Mouse (Mus musculus): ENCODE results near the gene Cdk15. TPM values are rescaled to one million over a fixed set of nuclear protein-coding genes. Genes with fewer than 3 reads are reported as not detected.
A peak's percentile ranks its signal among the peaks of the same experiment; 100 is the strongest.

The Cdk15 gene
- polyA plus RNA-seq, 1 experiment from 2014 or later, result 0.13 TPM

GRCm38 (mm10) chr1:59313154-59313940, 56.6 kb downstream of the Cdk15 start:
- DNase-seq (ENCODE audit: low spot score), result no peak
- WGBS, result 75% methylated on average over 8 of the region's 8 CpGs
- no peak overlapping the region for H3K9ac ChIP-seq (ENCODE audit: low read length)
- H3K9me3 ChIP-seq (ENCODE audit: control insufficient read depth, low read length), result no peaks in the 10 kb centered on the region
- H3K27ac ChIP-seq (replicated peaks; ENCODE audit: low read depth, low read length), result no peak overlapping the region
- peaks cover 22% of the 10 kb centered on the region for H3K4me1 ChIP-seq (ENCODE audit: control insufficient read depth, insufficient read depth, low read length)
- ATAC-seq (ENCODE audit: insufficient number of reproducible peaks, low FRiP score, low TSS enrichment, low read depth), result no peak
- no peak overlapping the region for H3K4me2 ChIP-seq (ENCODE audit: low read depth, severe bottlenecking)
- H3K4me3 ChIP-seq (ENCODE audit: low read depth, low read length), result no peak overlapping the region
- no peaks in the 10 kb centered on the region for H3K36me3 ChIP-seq (ENCODE audit: control insufficient read depth, insufficient read depth, low read length)
- no peaks in the 10 kb centered on the region for H3K27me3 ChIP-seq (ENCODE audit: control insufficient read depth, insufficient read depth, low read length)

GRCm38 (mm10) chr1:59315057-59315807, 58.5 kb downstream of the Cdk15 start:
- Histone ChIP-seq H3K4me1 (ENCODE audit: control insufficient read depth, insufficient read depth, low read length) (peaks cover 21% of the 10 kb centered on the region), H3K27me3 (ENCODE audit: control insufficient read depth, insufficient read depth, low read length) (no peaks in the 10 kb centered on the region)
- DNase-seq (ENCODE audit: low spot score), result no peak

GRCm38 (mm10) chr1:59316031-59316385, 59.3 kb downstream of the Cdk15 start:
- WGBS, result 9% methylated on average over 9 of the region's 9 CpGs
- Histone ChIP-seq H3K4me1 (ENCODE audit: control insufficient read depth, insufficient read depth, low read length) (peaks cover 24% of the 10 kb centered on the region), H3K27me3 (ENCODE audit: control insufficient read depth, insufficient read depth, low read length) (no peaks in the 10 kb centered on the region), H3K4me2 (ENCODE audit: low read depth, severe bottlenecking) (no peak overlapping the region), H3K27ac (replicated peaks; ENCODE audit: low read depth, low read length) (no peak overlapping the region), H3K36me3 (ENCODE audit: control insufficient read depth, insufficient read depth, low read length) (no peaks in the 10 kb centered on the region), H3K4me3 (ENCODE audit: low read depth, low read length) (no peak overlapping the region), H3K9me3 (ENCODE audit: control insufficient read depth, low read length) (no peaks in the 10 kb centered on the region), H3K9ac (ENCODE audit: low read length) (0 out of 2 replicates have a peak overlapping the region, but pooled peaks have one; percentile 14)
- ATAC-seq (ENCODE audit: insufficient number of reproducible peaks, low FRiP score, low TSS enrichment, low read depth) (no peak), DNase-seq (ENCODE audit: low spot score) (no peak)

More at GRCm38 (mm10) chr1:59315057-59315807, 58.5 kb downstream of the Cdk15 start:
- ATAC-seq (ENCODE audit: insufficient number of reproducible peaks, low FRiP score, low TSS enrichment, low read depth), result no peak; the same call in 1 of the 2 replicates
- no peak overlapping the region for H3K4me3 ChIP-seq (ENCODE audit: low read depth, low read length)
- no peaks in the 10 kb centered on the region for H3K9me3 ChIP-seq (ENCODE audit: control insufficient read depth, low read length)
- 5% methylated on average over 5 of the region's 5 CpGs for WGBS
- no peak overlapping the region for H3K27ac ChIP-seq (replicated peaks; ENCODE audit: low read depth, low read length)
- no peak overlapping the region for H3K4me2 ChIP-seq (ENCODE audit: low read depth, severe bottlenecking)
- no peaks in the 10 kb centered on the region for H3K36me3 ChIP-seq (ENCODE audit: control insufficient read depth, insufficient read depth, low read length)
- H3K9ac ChIP-seq (ENCODE audit: low read length), result no peak overlapping the region

- peak; percentile 41 for DNase-seq (ENCODE audit: low spot score)
Observed at GRCm38 (mm10) chr1:59316386-59317051, 59.8 kb downstream of the Cdk15 start.

GRCm38 (mm10) chr1:59317397-59317796, 60.7 kb downstream of the Cdk15 start:
- Histone ChIP-seq H3K4me1 (ENCODE audit: control insufficient read depth, insufficient read depth, low read length) (peaks cover 36% of the 10 kb centered on the region), H3K4me3 (ENCODE audit: low read depth, low read length) (no peak overlapping the region), H3K9ac (ENCODE audit: low read length) (no peak overlapping the region), H3K27ac (replicated peaks; ENCODE audit: low read depth, low read length) (no peak overlapping the region), H3K4me2 (ENCODE audit: low read depth, severe bottlenecking) (no peak overlapping the region), H3K9me3 (ENCODE audit: control insufficient read depth, low read length) (no peaks in the 10 kb centered on the region), H3K36me3 (ENCODE audit: control insufficient read depth, insufficient read depth, low read length) (no peaks in the 10 kb centered on the region), H3K27me3 (ENCODE audit: control insufficient read depth, insufficient read depth, low read length) (no peaks in the 10 kb centered on the region)
- ATAC-seq (ENCODE audit: insufficient number of reproducible peaks, low FRiP score, low TSS enrichment, low read depth) (no peak), DNase-seq (ENCODE audit: low spot score) (no peak)
- WGBS, result 86% methylated on average over 1 of the region's 1 CpGs

More at GRCm38 (mm10) chr1:59316386-59317051, 59.8 kb downstream of the Cdk15 start:
- H3K4me3 ChIP-seq (ENCODE audit: low read depth, low read length), result no peak overlapping the region
- no peak overlapping the region for H3K27ac ChIP-seq (replicated peaks; ENCODE audit: low read depth, low read length)
- H3K4me1 ChIP-seq (ENCODE audit: control insufficient read depth, insufficient read depth, low read length), result peaks cover 29% of the 10 kb centered on the region
- ATAC-seq (ENCODE audit: insufficient number of reproducible peaks, low FRiP score, low TSS enrichment, low read depth), result no peak
- no peak overlapping the region for H3K4me2 ChIP-seq (ENCODE audit: low read depth, severe bottlenecking)
- 6% methylated on average over 6 of the region's 6 CpGs for WGBS
- H3K9me3 ChIP-seq (ENCODE audit: control insufficient read depth, low read length), result no peaks in the 10 kb centered on the region
- no peak overlapping the region for H3K9ac ChIP-seq (ENCODE audit: low read length)
- no peaks in the 10 kb centered on the region for H3K27me3 ChIP-seq (ENCODE audit: control insufficient read depth, insufficient read depth, low read length)
- H3K36me3 ChIP-seq (ENCODE audit: control insufficient read depth, insufficient read depth, low read length), result no peaks in the 10 kb centered on the region

- H3K9ac ChIP-seq (ENCODE audit: low read length), result no peak overlapping the region
- peaks cover 36% of the 10 kb centered on the region for H3K4me1 ChIP-seq (ENCODE audit: control insufficient read depth, insufficient read depth, low read length)
- no peaks in the 10 kb centered on the region for H3K36me3 ChIP-seq (ENCODE audit: control insufficient read depth, insufficient read depth, low read length)
- ATAC-seq (ENCODE audit: insufficient number of reproducible peaks, low FRiP score, low TSS enrichment, low read depth), result no peak
- no peak overlapping the region for H3K27ac ChIP-seq (replicated peaks; ENCODE audit: low read depth, low read length)
- no peak overlapping the region for H3K4me3 ChIP-seq (ENCODE audit: low read depth, low read length)
- no peaks in the 10 kb centered on the region for H3K27me3 ChIP-seq (ENCODE audit: control insufficient read depth, insufficient read depth, low read length)
- 36% methylated on average over 5 of the region's 5 CpGs for WGBS
- no peaks in the 10 kb centered on the region for H3K9me3 ChIP-seq (ENCODE audit: control insufficient read depth, low read length)
- no peak overlapping the region for H3K4me2 ChIP-seq (ENCODE audit: low read depth, severe bottlenecking)
- DNase-seq (ENCODE audit: low spot score), result no peak
Observed at GRCm38 (mm10) chr1:59318878-59319277, 62.2 kb downstream of the Cdk15 start.

- no peaks in the 10 kb centered on the region for H3K36me3 ChIP-seq (ENCODE audit: control insufficient read depth, insufficient read depth, low read length)
- DNase-seq (ENCODE audit: low spot score) (no peak), ATAC-seq (ENCODE audit: insufficient number of reproducible peaks, low FRiP score, low TSS enrichment, low read depth) (no peak)
- H3K4me1 ChIP-seq (ENCODE audit: control insufficient read depth, insufficient read depth, low read length), result peaks cover 21% of the 10 kb centered on the region
- no peak overlapping the region for H3K4me2 ChIP-seq (ENCODE audit: low read depth, severe bottlenecking)
- H3K9me3 ChIP-seq (ENCODE audit: control insufficient read depth, low read length), result no peaks in the 10 kb centered on the region
- H3K27me3 ChIP-seq (ENCODE audit: control insufficient read depth, insufficient read depth, low read length), result no peaks in the 10 kb centered on the region
- peak overlapping the region; percentile 92 for H3K27ac ChIP-seq (replicated peaks; ENCODE audit: low read depth, low read length)
- no peak overlapping the region for H3K4me3 ChIP-seq (ENCODE audit: low read depth, low read length)
- 66% methylated on average over 9 of the region's 9 CpGs for WGBS
- H3K9ac ChIP-seq (ENCODE audit: low read length), result no peak overlapping the region
Observed at GRCm38 (mm10) chr1:59321076-59321879, 64.6 kb downstream of the Cdk15 start.

All from limb, embryonic 11.5 days (tissue).